26 mouse cellular contexts compared by ENCODE assay signal in genomic region chrX:142196831-142197230, GRCm38 (mm10). TPM values are rescaled to one million over a fixed set of nuclear protein-coding genes. Genes with fewer than 3 reads are reported as not detected.
DNase-seq lines count a peak whose midpoint lies in the region; ATAC-seq and TF ChIP-seq lines count a peak whose summit lies in the region.
"Had no signal": no experiment of that assay in that cellular context is flagged by ENCODE, and none has a peak within 500 bp of the region (broad histone marks: within the 10 kb centered on the region; RNA-seq: fewer than 3 reads in every experiment).

Gene Gucy2f, minus strand, starts transcription at chrX:142196931.

- H3K36me3 ChIP-seq in embryonic facial prominence, embryonic 11.5 days (replicated peaks; ENCODE audit: control insufficient read depth, insufficient read depth, low read depth, low read length), result no peaks in the 10 kb centered on the region
- H3K36me3 ChIP-seq in embryonic facial prominence, embryonic 10.5 days (replicated peaks), result no peaks in the 10 kb centered on the region
- H3K36me3 ChIP-seq: embryonic facial prominence, embryonic 12.5 days; forebrain, embryonic 15.5 days; G1E had no signal

- no peak within 1 kb of the TSS for H3K4me2 ChIP-seq in embryonic facial prominence, embryonic 11.5 days (ENCODE audit: low read depth, low read length)
- H3K4me2 ChIP-seq: embryonic facial prominence, embryonic 12.5 days; forebrain, embryonic 13.5 days; forebrain, embryonic 15.5 days had no signal

- 33% methylated on average over 5 of the region's 5 CpGs for WGBS in embryonic facial prominence, embryonic 11.5 days
- 45% methylated on average over 5 of the region's 5 CpGs for WGBS in embryonic facial prominence, embryonic 10.5 days

- H3K9me3 ChIP-seq in embryonic facial prominence, embryonic 11.5 days (replicated peaks; ENCODE audit: control insufficient read depth, low read length), result no peaks in the 10 kb centered on the region
- H3K9me3 ChIP-seq in embryonic facial prominence, embryonic 10.5 days, result no peaks in the 10 kb centered on the region
- H3K9me3 ChIP-seq: embryonic facial prominence, embryonic 12.5 days; forebrain, embryonic 13.5 days; forebrain, embryonic 15.5 days; G1E had no signal

- H3K4me3 ChIP-seq in embryonic facial prominence, embryonic 11.5 days (ENCODE audit: low read depth, low read length), result no peak within 1 kb of the TSS
- H3K4me3 ChIP-seq in embryonic facial prominence, embryonic 10.5 days, result no peak within 1 kb of the TSS
- H3K4me3 ChIP-seq in left cerebral cortex, adult 2 months, result no peak within 1 kb of the TSS
- H3K4me3 ChIP-seq: embryonic facial prominence, embryonic 12.5 days; forebrain, embryonic 13.5 days; forebrain, embryonic 15.5 days had no signal

- H3K27ac ChIP-seq in embryonic facial prominence, embryonic 11.5 days (replicated peaks; ENCODE audit: low read depth, low read length), result no peak within 1 kb of the TSS
- H3K27ac ChIP-seq in embryonic facial prominence, embryonic 10.5 days (replicated peaks), result no peak within 1 kb of the TSS
- no peak within 1 kb of the TSS for H3K27ac ChIP-seq in left cerebral cortex, adult 2 months
- H3K27ac ChIP-seq: embryonic facial prominence, embryonic 12.5 days; forebrain, embryonic 13.5 days; forebrain, embryonic 15.5 days had no signal

- no peak within 1 kb of the TSS for H3K9ac ChIP-seq in embryonic facial prominence, embryonic 11.5 days (replicated peaks; ENCODE audit: low read length)
- H3K9ac ChIP-seq: embryonic facial prominence, embryonic 12.5 days; forebrain, embryonic 13.5 days; forebrain, embryonic 15.5 days; forebrain, postnatal 0 days had no signal

- intact Hi-C loops in left cerebral cortex, adult 2 months (cut with DNase I), result no loop called here

- TF ChIP-seq CTCF in left cerebral cortex, adult 2 months (IDR thresholded peaks at IDR 0.05), result no peak

- ATAC-seq in embryonic facial prominence, embryonic 11.5 days (replicated peaks; ENCODE audit: insufficient number of reproducible peaks, low FRiP score, low TSS enrichment, low read depth), result no peak
- ATAC-seq: activated CD4-positive, CD25-positive, alpha-beta regulatory T cell, adult 4 months; CD4-positive, CD25-positive, alpha-beta regulatory T cell, adult 4 months; forebrain, embryonic 13.5 days; forebrain, embryonic 15.5 days; forebrain, postnatal 0 days; Patski had no signal

- H3K27me3 ChIP-seq in embryonic facial prominence, embryonic 11.5 days (ENCODE audit: control insufficient read depth, insufficient read depth, low read length), result 0 out of 2 replicates have a peak, but pooled peaks cover 2% of the 10 kb centered on the region
- H3K27me3 ChIP-seq in embryonic facial prominence, embryonic 10.5 days (replicated peaks; ENCODE audit: low read depth, poor library complexity, severe bottlenecking), result peaks cover 55% of the 10 kb centered on the region
- H3K27me3 ChIP-seq: CH12.LX; forebrain, embryonic 15.5 days had no signal

- peak; percentile 0 for DNase-seq in embryo, embryonic 10.5 days (ENCODE audit: low spot score)
- DNase-seq in embryo, embryonic 9.5 days (ENCODE audit: extremely low spot score), result no peak
- DNase-seq in embryonic facial prominence, embryonic 11.5 days (ENCODE audit: low spot score), result peak; percentile 3
- DNase-seq in embryonic facial prominence, embryonic 10.5 days (ENCODE audit: low spot score), result no peak
- peak; percentile 42 for DNase-seq in retina, adult 2 months (ENCODE audit: low read depth, low spot score)
- DNase-seq in retina, embryonic 14.5 days (ENCODE audit: low spot score), result no peak
- no peak for DNase-seq in left cerebral cortex, adult 2 months (ENCODE audit: extremely low spot score in 1 of 2, low spot score in 2 of 2)
- DNase-seq: adrenal gland, adult 8-10 months; adrenal gland, postnatal 14 days; adrenal gland, postnatal 36 days; B cell, adult 2 months; cerebellum, adult 11-12 months; cerebellum, adult 2 months; cerebellum, adult 9-10 months; cerebellum, postnatal 10 days; cerebellum, postnatal 25 days; forebrain, postnatal 0 days had no signal

- no peaks in the 10 kb centered on the region for H3K4me1 ChIP-seq in embryonic facial prominence, embryonic 11.5 days (ENCODE audit: control insufficient read depth, insufficient read depth, low read length)
- no peaks in the 10 kb centered on the region for H3K4me1 ChIP-seq in embryonic facial prominence, embryonic 10.5 days
- H3K4me1 ChIP-seq: embryonic facial prominence, embryonic 12.5 days; forebrain, embryonic 13.5 days; forebrain, embryonic 15.5 days had no signal

RNA-seq across cellular contexts. Expression of gene Gucy2f, which starts in this region (rescaled TPM):
- 0.03 TPM in 2 replicates for polyA plus RNA-seq in embryonic facial prominence, embryonic 11.5 days (2014; fragmentation: Nextera tagmentation; extraction: Ambion mirVana)
- not detected in 2 replicates for polyA plus RNA-seq in embryonic facial prominence, embryonic 10.5 days (2016; fragmentation: Nextera tagmentation; extraction: Ambion mirVana)
- total RNA-seq in left cerebral cortex, adult 2 months (2021), result under 1 TPM; 0.68 to 0.72 TPM
- total RNA-seq: adrenal gland, adult 18-20 months; adrenal gland, adult 8-10 months; adrenal gland, postnatal 14 days; adrenal gland, postnatal 36 days; CH12.LX had no signal
- polyA plus RNA-seq: activated CD4-positive, CD25-positive, alpha-beta regulatory T cell, adult 4 months; CD4-positive, CD25-positive, alpha-beta regulatory T cell, adult 4 months; embryonic facial prominence, embryonic 12.5 days; G1E; Patski had no signal

Comparison
In these comparisons a context has a peak if more than half of its experiments do, and no peak if none do; other contexts are left out.
1. DNase-seq: peak in embryo, embryonic 10.5 days (single experiment) and retina, adult 2 months (single experiment); none in embryo, embryonic 9.5 days (single experiment), embryonic facial prominence, embryonic 10.5 days (single experiment), retina, embryonic 14.5 days (single experiment) and left cerebral cortex, adult 2 months (0 of 2).
2. Peak in DNase-seq in embryonic facial prominence, embryonic 11.5 days; RNA of the gene not detected or under 1 TPM.